Mouse (Mus musculus): Measurements from ENCODE around the gene Dpf3. TPM values are rescaled to one million over a fixed set of nuclear protein-coding genes. Genes with fewer than 3 reads are reported as not detected.

Gene Dpf3
- polyA plus RNA-seq, 1 experiment: 1.9 TPM

GRCm38 (mm10) chr12:83420346-83420745 is 67.2 kb downstream of the Dpf3 start:
- Histone ChIP-seq H3K27me3 (ENCODE audit: control insufficient read depth) (no peaks in the 10 kb centered on the region), H3K9me3 (ENCODE audit: control insufficient read depth, low read length) (peaks cover 4% of the 10 kb centered on the region), H3K4me1 (ENCODE audit: control insufficient read depth) (peaks cover 20% of the 10 kb centered on the region), H3K36me3 (ENCODE audit: control insufficient read depth) (peaks cover 8% of the 10 kb centered on the region), H3K4me3 (replicated peaks) (no peak overlapping the region)
- TF ChIP-seq TAL1 (IDR thresholded peaks at IDR 0.05; ENCODE audit: low read length) (no peak), GATA1 (IDR thresholded peaks at IDR 0.05; ENCODE audit: low read length) (no peak)

GRCm38 (mm10) chr12:83415207-83415606 is 72.3 kb downstream of the Dpf3 start:
- peaks cover under 1% of the 10 kb centered on the region; the same call in 1 of the 2 replicates for H3K36me3 ChIP-seq (ENCODE audit: control insufficient read depth)
- H3K27me3 ChIP-seq (ENCODE audit: control insufficient read depth): peaks cover 2% of the 10 kb centered on the region; the same call in 1 of the 2 replicates
- H3K9me3 ChIP-seq (ENCODE audit: control insufficient read depth, low read length): no peaks in the 10 kb centered on the region
- peaks cover 4% of the 10 kb centered on the region for H3K4me1 ChIP-seq (ENCODE audit: control insufficient read depth)
- H3K4me3 ChIP-seq (replicated peaks): no peak overlapping the region
- TF ChIP-seq GATA1 (IDR thresholded peaks at IDR 0.05; ENCODE audit: low read length) (no peak), TAL1 (IDR thresholded peaks at IDR 0.05; ENCODE audit: low read length) (no peak)

- TF ChIP-seq TAL1 (IDR thresholded peaks at IDR 0.05; ENCODE audit: low read length) (no peak), GATA1 (IDR thresholded peaks at IDR 0.05; ENCODE audit: low read length) (no peak)
- Histone ChIP-seq H3K27me3 (ENCODE audit: control insufficient read depth) (peaks cover 2% of the 10 kb centered on the region; the same call in 1 of the 2 replicates), H3K4me1 (ENCODE audit: control insufficient read depth) (peaks cover 8% of the 10 kb centered on the region), H3K36me3 (ENCODE audit: control insufficient read depth) (no peaks in the 10 kb centered on the region; the same call in 1 of the 2 replicates), H3K9me3 (ENCODE audit: control insufficient read depth, low read length) (no peaks in the 10 kb centered on the region), H3K4me3 (replicated peaks) (no peak overlapping the region)
Observed at GRCm38 (mm10) chr12:83413684-83414083, 73.8 kb downstream of the Dpf3 start.

- no peaks in the 10 kb centered on the region for H3K9me3 ChIP-seq (ENCODE audit: control insufficient read depth, low read length)
- H3K4me1 ChIP-seq (ENCODE audit: control insufficient read depth): peaks cover 8% of the 10 kb centered on the region
- peaks cover 2% of the 10 kb centered on the region; the same call in 1 of the 2 replicates for H3K27me3 ChIP-seq (ENCODE audit: control insufficient read depth)
- no peak overlapping the region for H3K4me3 ChIP-seq (replicated peaks)
- TF ChIP-seq TAL1 (IDR thresholded peaks at IDR 0.05; ENCODE audit: low read length): no peak
- TF ChIP-seq GATA1 (IDR thresholded peaks at IDR 0.05; ENCODE audit: low read length): no peak
- H3K36me3 ChIP-seq (ENCODE audit: control insufficient read depth): no peaks in the 10 kb centered on the region; the same call in 1 of the 2 replicates
Observed at GRCm38 (mm10) chr12:83411721-83412521, 75.6 kb downstream of the Dpf3 start.

GRCm38 (mm10) chr12:83411032-83411431 is 76.5 kb downstream of the Dpf3 start:
- no peaks in the 10 kb centered on the region for H3K9me3 ChIP-seq (ENCODE audit: control insufficient read depth, low read length)
- H3K27me3 ChIP-seq (ENCODE audit: control insufficient read depth): peaks cover 2% of the 10 kb centered on the region; the same call in 1 of the 2 replicates
- peaks cover 8% of the 10 kb centered on the region for H3K4me1 ChIP-seq (ENCODE audit: control insufficient read depth)
- TF ChIP-seq TAL1 (IDR thresholded peaks at IDR 0.05; ENCODE audit: low read length) (no peak), GATA1 (IDR thresholded peaks at IDR 0.05; ENCODE audit: low read length) (no peak)
- no peaks in the 10 kb centered on the region; the same call in 1 of the 2 replicates for H3K36me3 ChIP-seq (ENCODE audit: control insufficient read depth)
- no peak overlapping the region for H3K4me3 ChIP-seq (replicated peaks)

GRCm38 (mm10) chr12:83405374-83406125 is 82.0 kb downstream of the Dpf3 start:
- peaks cover 9% of the 10 kb centered on the region for H3K4me1 ChIP-seq (ENCODE audit: control insufficient read depth)
- no peaks in the 10 kb centered on the region for H3K27me3 ChIP-seq (ENCODE audit: control insufficient read depth)
- no peak overlapping the region for H3K4me3 ChIP-seq (replicated peaks)
- H3K36me3 ChIP-seq (ENCODE audit: control insufficient read depth): no peaks in the 10 kb centered on the region; the same call in 1 of the 2 replicates
- TF ChIP-seq GATA1 (IDR thresholded peaks at IDR 0.05; ENCODE audit: low read length) (no peak), TAL1 (IDR thresholded peaks at IDR 0.05; ENCODE audit: low read length) (no peak)
- no peaks in the 10 kb centered on the region for H3K9me3 ChIP-seq (ENCODE audit: control insufficient read depth, low read length)

GRCm38 (mm10) chr12:83402270-83402669 is 85.2 kb downstream of the Dpf3 start:
- Histone ChIP-seq H3K36me3 (ENCODE audit: control insufficient read depth) (no peaks in the 10 kb centered on the region), H3K27me3 (ENCODE audit: control insufficient read depth) (no peaks in the 10 kb centered on the region), H3K4me3 (replicated peaks) (no peak overlapping the region), H3K9me3 (ENCODE audit: control insufficient read depth, low read length) (no peaks in the 10 kb centered on the region), H3K4me1 (ENCODE audit: control insufficient read depth) (peaks cover 5% of the 10 kb centered on the region)
- TF ChIP-seq TAL1 (IDR thresholded peaks at IDR 0.05; ENCODE audit: low read length) (no peak), GATA1 (IDR thresholded peaks at IDR 0.05; ENCODE audit: low read length) (no peak)

GRCm38 (mm10) chr12:83392011-83392410 is 95.5 kb downstream of the Dpf3 start:
- peaks cover 19% of the 10 kb centered on the region for H3K4me1 ChIP-seq (ENCODE audit: control insufficient read depth)

GRCm38 (mm10) chr12:83387554-83387953 is 100.0 kb downstream of the Dpf3 start:
- Histone ChIP-seq H3K36me3 (ENCODE audit: control insufficient read depth) (no peaks in the 10 kb centered on the region; the same call in 1 of the 2 replicates), H3K4me1 (ENCODE audit: control insufficient read depth) (peaks cover 44% of the 10 kb centered on the region)
- TF ChIP-seq GATA1 (IDR thresholded peaks at IDR 0.05; ENCODE audit: low read length): no peak
- no peak for TF ChIP-seq TAL1 (IDR thresholded peaks at IDR 0.05; ENCODE audit: low read length)

More at GRCm38 (mm10) chr12:83392011-83392410, 95.5 kb downstream of the Dpf3 start:
- Histone ChIP-seq H3K36me3 (ENCODE audit: control insufficient read depth) (no peaks in the 10 kb centered on the region; the same call in 1 of the 2 replicates), H3K4me3 (replicated peaks) (no peak overlapping the region), H3K27me3 (ENCODE audit: control insufficient read depth) (no peaks in the 10 kb centered on the region), H3K9me3 (ENCODE audit: control insufficient read depth, low read length) (no peaks in the 10 kb centered on the region)
- TF ChIP-seq GATA1 (IDR thresholded peaks at IDR 0.05; ENCODE audit: low read length) (no peak), TAL1 (IDR thresholded peaks at IDR 0.05; ENCODE audit: low read length) (no peak)

More at GRCm38 (mm10) chr12:83387554-83387953, 100.0 kb downstream of the Dpf3 start:
- Histone ChIP-seq H3K27me3 (ENCODE audit: control insufficient read depth) (no peaks in the 10 kb centered on the region), H3K4me3 (replicated peaks) (no peak overlapping the region), H3K9me3 (ENCODE audit: control insufficient read depth, low read length) (no peaks in the 10 kb centered on the region)

Data from erythroblast, embryonic 14.5 days (primary cell).